Mouse (Mus musculus): ENCODE results near the gene Jpt2. TPM values are rescaled to one million over a fixed set of nuclear protein-coding genes. Genes with fewer than 3 reads are reported as not detected.

Gene Jpt2
- polyA plus RNA-seq (2015; fragmentation: Nextera tagmentation; extraction: Ambion mirVana), result 20.1 and 26.9 TPM in 2 replicates

DNA sequence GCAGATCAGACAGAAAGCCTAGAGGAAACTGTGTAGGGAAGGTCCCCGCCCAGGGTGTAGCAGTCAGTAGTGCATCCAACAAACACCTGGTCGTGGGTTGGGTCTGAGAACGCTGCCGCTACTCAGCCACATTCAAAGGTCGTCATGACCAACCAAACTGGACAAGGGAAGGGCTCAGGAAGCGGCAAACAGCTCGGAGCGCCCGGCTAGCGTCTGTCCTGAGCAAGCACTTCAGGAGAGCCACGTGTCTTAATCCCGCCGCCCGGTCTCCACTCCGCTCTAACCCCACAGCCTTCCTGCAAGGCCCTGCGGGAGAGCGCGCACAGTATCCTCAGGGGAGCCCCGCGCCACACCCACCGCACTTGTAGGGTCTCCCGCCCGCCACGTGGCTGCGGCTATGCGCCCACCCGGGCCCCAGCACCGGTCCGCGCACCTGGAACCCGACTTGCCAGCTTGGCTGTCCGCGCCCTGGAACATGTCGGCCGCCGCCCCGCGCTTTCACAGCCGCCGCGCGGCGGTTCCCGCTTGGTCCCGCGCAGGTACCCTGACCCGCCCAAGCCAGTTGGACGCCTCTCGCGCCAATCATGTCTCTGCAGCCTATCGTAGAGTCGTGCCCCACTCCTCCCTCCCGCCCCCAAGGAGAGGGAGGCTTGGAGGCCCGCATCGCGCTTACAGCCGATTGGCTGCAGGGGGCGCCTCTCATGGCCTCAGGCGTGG, at the start of gene Jpt2:
Jpt2 (minus strand) TSS at position 555 of the 717 bp plus-strand sequence.

DNA sequence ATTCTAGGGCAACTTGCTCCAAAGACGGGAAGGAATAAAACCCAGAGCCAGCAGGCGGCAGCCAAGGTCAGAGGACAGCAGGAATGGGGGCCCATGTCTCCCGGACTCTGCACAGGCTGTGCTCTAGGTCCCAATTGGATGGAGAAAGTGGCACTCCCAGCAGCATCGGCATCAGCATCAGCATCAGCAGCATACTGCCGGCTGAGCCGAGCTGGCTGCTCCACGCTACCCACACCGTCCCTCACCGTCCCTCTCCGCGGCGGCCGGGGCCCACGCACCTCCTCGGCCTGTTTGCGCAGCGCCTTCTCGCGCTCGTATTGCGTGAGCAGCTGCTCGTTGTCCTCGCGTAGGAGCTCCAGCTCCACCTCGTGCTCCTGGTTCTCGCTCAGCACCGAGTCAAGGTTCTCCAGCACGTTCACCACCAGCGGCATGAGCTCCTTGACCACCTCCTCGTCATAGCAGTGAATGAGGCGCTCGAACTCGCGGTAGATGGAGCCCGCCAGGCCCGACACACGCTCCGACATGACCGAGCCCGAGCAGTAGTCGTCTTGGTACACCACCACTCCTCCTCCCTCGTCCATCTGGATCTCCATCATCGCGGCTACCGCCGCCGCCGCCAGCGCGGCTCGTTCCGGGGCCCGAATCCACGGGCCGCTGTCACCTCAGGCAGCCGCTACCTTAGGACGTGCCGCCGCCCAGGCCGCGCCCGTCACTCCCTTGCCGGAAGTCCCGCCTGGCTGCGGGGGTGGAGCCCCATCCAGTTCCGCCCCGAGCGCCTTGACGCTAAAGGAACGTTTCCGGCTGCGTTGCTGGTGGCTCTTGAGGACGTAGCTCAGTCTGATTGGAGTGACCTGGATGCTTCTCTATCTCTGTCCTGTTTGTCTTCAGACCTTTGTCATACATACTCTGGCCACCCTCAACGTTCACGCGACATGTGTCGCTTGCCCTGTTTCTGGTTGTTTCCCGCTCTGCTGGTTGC, 23.9 kb downstream of the Jpt2 start, which contains the start of gene Mapk8ip3:
Mapk8ip3 (minus strand) TSS at position 719 of the 979 bp plus-strand sequence.

DNA sequence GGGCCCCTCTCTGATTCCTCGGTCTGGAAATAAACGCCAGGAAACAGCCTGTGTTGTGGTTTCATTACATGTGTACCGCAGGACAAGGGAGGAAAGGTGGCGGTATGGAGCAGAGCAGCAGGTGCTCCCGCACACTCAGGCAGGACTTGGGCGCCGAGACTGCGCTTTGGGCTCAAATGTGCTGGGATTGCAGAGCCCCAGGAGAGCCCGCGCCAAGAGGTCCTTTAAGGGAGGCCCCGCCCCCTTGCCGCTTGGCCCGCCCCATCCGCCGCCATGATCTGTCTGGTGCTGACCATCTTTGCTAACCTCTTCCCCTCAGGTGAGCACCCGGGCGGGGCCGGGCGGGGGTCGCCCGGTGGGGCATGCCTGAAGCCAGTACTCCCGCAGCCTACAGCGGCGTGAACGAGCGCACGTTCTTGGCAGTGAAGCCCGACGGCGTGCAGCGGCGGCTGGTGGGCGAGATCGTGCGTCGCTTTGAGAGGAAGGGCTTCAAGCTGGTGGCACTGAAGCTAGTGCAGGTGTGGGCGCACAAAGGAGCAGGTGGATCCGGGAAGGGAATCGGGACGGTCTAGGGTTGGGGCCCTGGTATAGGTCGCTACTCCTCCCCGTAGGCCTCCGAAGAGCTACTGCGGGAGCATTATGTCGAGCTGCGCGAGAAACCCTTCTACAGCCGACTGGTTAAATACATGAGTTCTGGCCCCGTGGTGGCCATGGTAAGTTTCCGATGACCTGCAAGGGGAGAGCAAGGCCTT, 64.1 kb downstream of the Jpt2 start, which contains the start of gene Nme3:
Nme3 (plus strand) TSS at position 260 of the 752 bp plus-strand sequence.

DNA sequence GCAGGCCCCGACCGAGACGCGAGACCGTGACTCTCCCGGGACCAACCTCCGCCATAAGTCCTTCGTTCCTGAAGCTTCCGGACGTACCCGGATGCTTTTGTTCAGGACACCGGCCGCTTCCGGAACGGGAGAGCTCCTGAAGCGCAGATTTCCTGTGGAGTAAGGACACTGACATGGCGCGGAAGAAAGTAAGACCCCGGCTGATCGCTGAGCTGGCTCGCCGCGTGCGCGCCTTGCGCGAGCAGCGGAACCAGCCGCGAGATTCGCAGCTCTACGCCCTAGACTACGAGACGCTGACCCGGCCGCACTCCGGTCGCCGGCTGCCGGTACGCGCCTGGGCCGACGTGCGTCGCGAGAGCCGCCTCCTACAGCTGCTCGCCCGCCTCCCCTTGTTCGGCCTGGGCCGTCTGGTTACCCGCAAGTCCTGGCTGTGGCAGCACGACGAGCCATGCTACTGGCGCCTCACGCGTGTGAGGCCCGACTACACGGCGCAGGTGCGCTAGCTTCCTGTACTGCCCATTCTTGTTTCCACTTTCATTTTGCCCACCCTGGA, 65.4 kb downstream of the Jpt2 start, which contains the start of the genes Eme2 and Mrps34:
Eme2 (minus strand) TSS at position 93 of the 553 bp plus-strand sequence.
Mrps34 (plus strand) TSS at position 122 of the 553 bp plus-strand sequence.

Other genes with a start within 250 kb of the Jpt2 start
- gene Rnf151, start 242.6 kb downstream of the Jpt2 start, polyA plus RNA-seq (2015; fragmentation: Nextera tagmentation; extraction: Ambion mirVana), result not detected in 2 replicates
- 829 and 862 TPM in 2 replicates for gene Rps2, start 242.6 kb downstream of the Jpt2 start, polyA plus RNA-seq (2015; fragmentation: Nextera tagmentation; extraction: Ambion mirVana)
- 707 and 733 TPM in 2 replicates for gene Ndufb10, start 236.2 kb downstream of the Jpt2 start, polyA plus RNA-seq (2015; fragmentation: Nextera tagmentation; extraction: Ambion mirVana)
- gene Rpl3l, start 232.9 kb downstream of the Jpt2 start, polyA plus RNA-seq (2015; fragmentation: Nextera tagmentation; extraction: Ambion mirVana), result 47.3 and 64.3 TPM in 2 replicates
- 52.7 and 59.6 TPM in 2 replicates for gene Msrb1, start 224.0 kb downstream of the Jpt2 start, polyA plus RNA-seq (2015; fragmentation: Nextera tagmentation; extraction: Ambion mirVana)
- gene Hs3st6, start 207.7 kb downstream of the Jpt2 start, polyA plus RNA-seq (2015; fragmentation: Nextera tagmentation; extraction: Ambion mirVana), result 0.51 TPM in 1 of 2 replicates, not detected in the other
- gene Meiob, start 156.4 kb downstream of the Jpt2 start, polyA plus RNA-seq (2015; fragmentation: Nextera tagmentation; extraction: Ambion mirVana), result not detected in 2 replicates
- gene Hagh, start 120.5 kb downstream of the Jpt2 start, polyA plus RNA-seq (2015; fragmentation: Nextera tagmentation; extraction: Ambion mirVana), result 71.4 and 75.0 TPM in 2 replicates
- gene Fahd1, start 110.3 kb downstream of the Jpt2 start, polyA plus RNA-seq (2015; fragmentation: Nextera tagmentation; extraction: Ambion mirVana), result 28.0 and 28.6 TPM in 2 replicates
- 0.42 and 6.3 TPM in 2 replicates for gene Igfals, start 94.7 kb downstream of the Jpt2 start, polyA plus RNA-seq (2015; fragmentation: Nextera tagmentation; extraction: Ambion mirVana)
- 21.2 and 24.8 TPM in 2 replicates for gene Nubp2, start 74.3 kb downstream of the Jpt2 start, polyA plus RNA-seq (2015; fragmentation: Nextera tagmentation; extraction: Ambion mirVana)
- gene Spsb3, start 74.0 kb downstream of the Jpt2 start, polyA plus RNA-seq (2015; fragmentation: Nextera tagmentation; extraction: Ambion mirVana), result 36.7 and 37.8 TPM in 2 replicates
- 18.2 and 18.6 TPM in 2 replicates for gene Eme2, start 65.6 kb downstream of the Jpt2 start, polyA plus RNA-seq (2015; fragmentation: Nextera tagmentation; extraction: Ambion mirVana)
- 185 and 189 TPM in 2 replicates for gene Mrps34, start 65.6 kb downstream of the Jpt2 start, polyA plus RNA-seq (2015; fragmentation: Nextera tagmentation; extraction: Ambion mirVana)
- gene Nme3, start 64.2 kb downstream of the Jpt2 start, polyA plus RNA-seq (2015; fragmentation: Nextera tagmentation; extraction: Ambion mirVana), result 22.1 and 25.2 TPM in 2 replicates
- 11.9 and 12.0 TPM in 2 replicates for gene Mapk8ip3, start 23.7 kb downstream of the Jpt2 start, polyA plus RNA-seq (2015; fragmentation: Nextera tagmentation; extraction: Ambion mirVana)
- 2.9 TPM in 2 replicates for gene Cramp1l, start 55.1 kb upstream of the Jpt2 start, polyA plus RNA-seq (2015; fragmentation: Nextera tagmentation; extraction: Ambion mirVana)
- 3.8 and 4.4 TPM in 2 replicates for gene Ift140, start 55.4 kb upstream of the Jpt2 start, polyA plus RNA-seq (2015; fragmentation: Nextera tagmentation; extraction: Ambion mirVana)
- gene Tmem204, start 122.9 kb upstream of the Jpt2 start, polyA plus RNA-seq (2015; fragmentation: Nextera tagmentation; extraction: Ambion mirVana), result 13.6 and 14.9 TPM in 2 replicates
- 19.1 and 19.4 TPM in 2 replicates for gene Telo2, start 155.3 kb upstream of the Jpt2 start, polyA plus RNA-seq (2015; fragmentation: Nextera tagmentation; extraction: Ambion mirVana)
- 1.2 and 3.2 TPM in 2 replicates for gene Ptx4, start 160.1 kb upstream of the Jpt2 start, polyA plus RNA-seq (2015; fragmentation: Nextera tagmentation; extraction: Ambion mirVana)
- gene Clcn7, start 172.7 kb upstream of the Jpt2 start, polyA plus RNA-seq (2015; fragmentation: Nextera tagmentation; extraction: Ambion mirVana), result 9.3 and 9.6 TPM in 2 replicates
- gene Ccdc154, start 201.8 kb upstream of the Jpt2 start, polyA plus RNA-seq (2015; fragmentation: Nextera tagmentation; extraction: Ambion mirVana), result 0.05 TPM in 1 of 2 replicates, not detected in the other
- gene Gm38655, start 214.8 kb upstream of the Jpt2 start, polyA plus RNA-seq (2015; fragmentation: Nextera tagmentation; extraction: Ambion mirVana), result not detected in 2 replicates
- 28.3 and 29.6 TPM in 2 replicates for gene BC003965, start 223.9 kb upstream of the Jpt2 start, polyA plus RNA-seq (2015; fragmentation: Nextera tagmentation; extraction: Ambion mirVana)
- 3.0 and 3.6 TPM in 2 replicates for gene Unkl, start 227.7 kb upstream of the Jpt2 start, polyA plus RNA-seq (2015; fragmentation: Nextera tagmentation; extraction: Ambion mirVana)

Data from skeletal muscle tissue, postnatal 0 days (tissue).